Mouse (Mus musculus) midbrain, embryonic 16.5 days (tissue): Measurements from ENCODE around the gene Ocm. TPM values are rescaled to one million over a fixed set of nuclear protein-coding genes. Genes with fewer than 3 reads are reported as not detected.
A peak's percentile ranks its signal among the peaks of the same experiment; 100 is the strongest.

Source experiments
- ATAC-seq: fragments of 200-750 bp; cut with Nextera tagmentation; 2 replicates; pipeline ENCODE4 v1.8.0; 2017; ENCODE audit warnings: moderate TSS enrichment
- H3K27ac ChIP-seq: fragments of 300-500 bp; sonication (generic); 2 replicates; pipeline ENCODE4 v1.5.1; 2014; ENCODE audit warnings: mild to moderate bottlenecking, low read length, mixed read lengths
- H3K27me3 ChIP-seq: fragments of 300-500 bp; sonication (generic); 2 replicates; pipeline ENCODE4 v1.6.1; 2014; ENCODE audit warnings: low read depth, low read length, mixed read lengths; ENCODE audit not compliant: control insufficient read depth, insufficient read depth
- H3K36me3 ChIP-seq: fragments of 300-500 bp; sonication (generic); 2 replicates; pipeline ENCODE4 v1.6.1; 2014; ENCODE audit warnings: mild to moderate bottlenecking, low read length, moderate library complexity, mixed read lengths; ENCODE audit not compliant: control insufficient read depth, insufficient read depth
- H3K4me1 ChIP-seq: fragments of 300-500 bp; sonication (generic); 2 replicates; pipeline ENCODE4 v1.6.1; 2014; ENCODE audit warnings: mild to moderate bottlenecking, low read length, mixed read lengths; ENCODE audit not compliant: control insufficient read depth, insufficient read depth
- H3K4me2 ChIP-seq: fragments of 300-500 bp; sonication (generic); 2 replicates; pipeline ENCODE4 v1.6.1; 2014; ENCODE audit warnings: mild to moderate bottlenecking, low read length, mixed read lengths
- H3K4me3 ChIP-seq: fragments of 300-500 bp; sonication (generic); 2 replicates; pipeline ENCODE4 v1.5.1; 2014; ENCODE audit warnings: low read depth, mild to moderate bottlenecking, low read length, moderate library complexity, mixed read lengths
- H3K9ac ChIP-seq: fragments of 300-500 bp; sonication (generic); 2 replicates; pipeline ENCODE4 v1.6.1; 2014; ENCODE audit warnings: low read depth, low read length, mixed read lengths
- H3K9me3 ChIP-seq: fragments of 300-500 bp; sonication (generic); replicated peaks from 2 replicates; pipeline ENCODE4 v1.6.1; 2014; ENCODE audit warnings: mild to moderate bottlenecking, low read length, mixed read lengths; ENCODE audit not compliant: control insufficient read depth, poor library complexity, severe bottlenecking
- WGBS: fragments of 180-500 bp; shearing (Covaris S2); extraction: QIAGEN DNeasy Blood & Tissue Kit; methylation state at CpG from one replicate; pipeline ENCODE4 v1.1.7; 2014; 5-methylcytosine and 5-hydroxymethylcytosine counted together
- polyA plus RNA-seq: library from polyadenylated mRNA; unstranded; fragments of >200 nt; fragmentation: Nextera tagmentation; extraction: Ambion mirVana; gene quantifications from 2 replicates; pipeline ENCODE4 v1.2.1, GENCODE M21; 2015

The Ocm gene
- polyA plus RNA-seq, 1 experiment from 2014 or later, result not detected

DNA sequence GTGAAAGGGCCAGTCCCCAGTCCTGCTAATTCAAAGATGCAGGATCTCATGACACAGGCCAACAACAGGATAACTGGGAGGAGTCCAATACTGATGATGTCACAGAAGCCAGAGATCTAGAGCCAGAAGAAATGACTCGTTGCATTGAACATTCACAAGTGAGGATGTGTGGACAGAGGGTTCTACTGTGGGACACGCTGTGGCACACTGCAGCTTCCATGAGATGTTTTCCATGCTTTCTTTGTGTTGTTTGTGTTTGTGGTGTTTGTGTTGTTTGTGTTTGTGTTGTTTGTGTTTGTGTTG lies 50.9 kb downstream of the Ocm start:
- 70% methylated on average over 2 of the region's 2 CpGs for WGBS
- no peak overlapping the region for H3K4me3 ChIP-seq
- no peak for ATAC-seq
- H3K9me3 ChIP-seq, result no peaks in the 10 kb centered on the region
- no peak overlapping the region for H3K9ac ChIP-seq
- no peaks in the 10 kb centered on the region for H3K36me3 ChIP-seq
- H3K4me1 ChIP-seq, result no peaks in the 10 kb centered on the region
- H3K27ac ChIP-seq, result no peak overlapping the region
- no peak overlapping the region for H3K4me2 ChIP-seq
- no peaks in the 10 kb centered on the region for H3K27me3 ChIP-seq

GRCm38 (mm10) chr5:143974931-143975630 lies 51.4 kb downstream of the Ocm start:
- Histone ChIP-seq H3K9me3 (no peaks in the 10 kb centered on the region), H3K9ac (no peak overlapping the region), H3K27ac (no peak overlapping the region), H3K4me2 (no peak overlapping the region), H3K4me1 (no peaks in the 10 kb centered on the region), H3K36me3 (no peaks in the 10 kb centered on the region), H3K27me3 (no peaks in the 10 kb centered on the region), H3K4me3 (no peak overlapping the region)
- 51% methylated on average over 4 of the region's 4 CpGs for WGBS
- peak; percentile 51; the same call in 1 of the 2 replicates for ATAC-seq

GRCm38 (mm10) chr5:143972628-143973027 lies 53.8 kb downstream of the Ocm start:
- no peak for ATAC-seq
- Histone ChIP-seq H3K27ac (no peak overlapping the region), H3K4me1 (no peaks in the 10 kb centered on the region), H3K36me3 (no peaks in the 10 kb centered on the region), H3K9me3 (no peaks in the 10 kb centered on the region), H3K27me3 (no peaks in the 10 kb centered on the region), H3K4me3 (no peak overlapping the region), H3K9ac (no peak overlapping the region), H3K4me2 (no peak overlapping the region)
- WGBS, result 76% methylated on average over 3 of the region's 3 CpGs

Other genes with a start within 250 kb of the Ocm start
- gene Eif2ak1, start 208.9 kb downstream of the Ocm start, polyA plus RNA-seq, result 42.8 and 45.1 TPM in 2 replicates
- gene Ankrd61, start 129.0 kb downstream of the Ocm start, polyA plus RNA-seq, result 0.45 and 0.78 TPM in 2 replicates
- gene Aimp2, start 116.8 kb downstream of the Ocm start, polyA plus RNA-seq, result 82.8 and 90.3 TPM in 2 replicates
- 28.6 and 29.1 TPM in 2 replicates for gene Pms2, start 116.7 kb downstream of the Ocm start, polyA plus RNA-seq
- gene Gm42421, start 98.5 kb downstream of the Ocm start, polyA plus RNA-seq, result 1.4 and 1.8 TPM in 2 replicates
- 3.6 TPM in 2 replicates for gene Rsph10b, start 93.6 kb downstream of the Ocm start, polyA plus RNA-seq
- 82.5 and 82.7 TPM in 2 replicates for gene Ccz1, start 11.8 kb downstream of the Ocm start, polyA plus RNA-seq
- gene Lmtk2, start 73.8 kb upstream of the Ocm start, polyA plus RNA-seq, result 9.0 and 9.3 TPM in 2 replicates
- gene Bhlha15, start 163.6 kb upstream of the Ocm start, polyA plus RNA-seq, result not detected in 2 replicates
- gene Tecpr1, start 196.9 kb upstream of the Ocm start, polyA plus RNA-seq, result 46.1 and 48.2 TPM in 2 replicates
- gene Bri3, start 217.8 kb upstream of the Ocm start, polyA plus RNA-seq, result 97.3 and 98.5 TPM in 2 replicates